Mouse (Mus musculus) embryonic facial prominence, embryonic 11.5 days (tissue): Measurements from ENCODE around the gene Oprd1. TPM values are rescaled to one million over a fixed set of nuclear protein-coding genes. Genes with fewer than 3 reads are reported as not detected.

Source experiments
- ATAC-seq: fragments of 200-750 bp; cut with Nextera tagmentation; replicated peaks from 2 replicates; pipeline ENCODE4 v1.8.0; 2017; ENCODE audit warnings: low read depth; ENCODE audit not compliant: insufficient number of reproducible peaks, low FRiP score, low TSS enrichment
- DNase-seq: peaks from one replicate; pipeline ENCODE4 v3.0.0-alpha.2; 2015; ENCODE audit warnings: low spot score
- H3K27ac ChIP-seq: fragments of 300-500 bp; sonication (generic); replicated peaks from 2 replicates; pipeline ENCODE4 v1.5.1; 2014; ENCODE audit warnings: mild to moderate bottlenecking, low read depth, low read length, control low read depth
- H3K27me3 ChIP-seq: fragments of 300-500 bp; sonication (generic); 2 replicates; pipeline ENCODE4 v1.6.1; 2014; ENCODE audit warnings: mild to moderate bottlenecking, low read length, moderate library complexity, mixed read lengths; ENCODE audit not compliant: control insufficient read depth, insufficient read depth
- H3K36me3 ChIP-seq: fragments of 300-500 bp; sonication (generic); replicated peaks from 2 replicates; pipeline ENCODE4 v1.6.1; 2014; ENCODE audit warnings: low read depth, mild to moderate bottlenecking, low read length, moderate library complexity, mixed read lengths; ENCODE audit not compliant: control insufficient read depth, insufficient read depth
- H3K4me1 ChIP-seq: fragments of 300-500 bp; sonication (generic); 2 replicates; pipeline ENCODE4 v1.6.1; 2014; ENCODE audit warnings: low read length, mixed read lengths; ENCODE audit not compliant: control insufficient read depth, insufficient read depth
- H3K4me2 ChIP-seq: fragments of 300-500 bp; sonication (generic); 2 replicates; pipeline ENCODE4 v1.6.1; 2014; ENCODE audit warnings: low read depth, mild to moderate bottlenecking, control low read depth, low read length, moderate library complexity
- H3K4me3 ChIP-seq: fragments of 300-500 bp; sonication (generic); 2 replicates; pipeline ENCODE4 v1.5.1; 2014; ENCODE audit warnings: low read depth, low read length, control low read depth
- H3K9ac ChIP-seq: fragments of 300-500 bp; sonication (generic); replicated peaks from 2 replicates; pipeline ENCODE4 v1.6.1; 2014; ENCODE audit warnings: mild to moderate bottlenecking, control low read depth, low read length
- H3K9me3 ChIP-seq: fragments of 300-500 bp; sonication (generic); replicated peaks from 2 replicates; pipeline ENCODE4 v1.6.1; 2016; ENCODE audit warnings: mild to moderate bottlenecking, low read length, inconsistent platforms, mixed read lengths; ENCODE audit not compliant: control insufficient read depth
- WGBS: fragments of 180-500 bp; shearing (Covaris S2); extraction: QIAGEN DNeasy Blood & Tissue Kit; methylation state at CpG from one replicate; pipeline ENCODE4 v1.1.7; 2014; 5-methylcytosine and 5-hydroxymethylcytosine counted together
- polyA plus RNA-seq: library from polyadenylated mRNA; unstranded; fragments of >200 nt; fragmentation: Nextera tagmentation; extraction: Ambion mirVana; gene quantifications from 2 replicates; pipeline ENCODE4 v1.2.1, GENCODE M21; 2014

Gene Oprd1
- polyA plus RNA-seq, 1 experiment from 2014 or later = 0.18 TPM

GRCm38 (mm10) chr4:132132297-132132696 lies 12.0 kb downstream of the Oprd1 start:
- Histone ChIP-seq H3K9ac (no peak overlapping the region), H3K27me3 (no peaks in the 10 kb centered on the region), H3K4me3 (no peak overlapping the region), H3K4me1 (no peaks in the 10 kb centered on the region), H3K36me3 (no peaks in the 10 kb centered on the region), H3K9me3 (no peaks in the 10 kb centered on the region), H3K27ac (no peak overlapping the region), H3K4me2 (no peak overlapping the region)
- no peak for ATAC-seq
- no peak for DNase-seq
- WGBS = 82% methylated on average over 7 of the region's 7 CpGs

- no peaks in the 10 kb centered on the region for H3K9me3 ChIP-seq
- 92% methylated on average over 7 of the region's 7 CpGs for WGBS
Observed at GRCm38 (mm10) chr4:132131790-132132189, 12.5 kb downstream of the Oprd1 start.

DNA sequence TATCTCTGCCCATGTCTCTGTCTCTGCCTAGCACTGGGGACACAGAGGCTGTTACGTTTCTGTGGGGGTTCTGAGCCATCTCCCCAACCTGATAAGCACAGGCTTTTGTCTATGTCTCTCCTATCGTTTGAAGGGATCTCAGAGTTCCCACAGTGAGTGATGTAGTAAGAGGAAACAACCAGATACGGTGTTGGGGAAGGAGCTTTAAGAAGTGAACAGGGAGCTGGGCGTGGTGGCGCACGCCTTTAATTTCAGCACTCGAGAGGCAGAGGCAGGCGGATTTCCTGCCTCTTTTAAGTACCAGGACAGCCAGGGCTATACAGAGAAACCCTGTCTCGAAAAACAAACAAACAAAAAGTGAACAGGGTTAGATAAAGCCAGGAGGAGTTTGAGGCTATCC lies 13.2 kb downstream of the Oprd1 start:
- Histone ChIP-seq H3K27ac (no peak overlapping the region), H3K4me3 (no peak overlapping the region), H3K4me2 (no peak overlapping the region), H3K27me3 (no peaks in the 10 kb centered on the region), H3K9ac (no peak overlapping the region), H3K9me3 (no peaks in the 10 kb centered on the region), H3K36me3 (no peaks in the 10 kb centered on the region), H3K4me1 (no peaks in the 10 kb centered on the region)
- DNase-seq (no peak), ATAC-seq (no peak)
- 90% methylated on average over 9 of the region's 9 CpGs for WGBS

More at GRCm38 (mm10) chr4:132131790-132132189, 12.5 kb downstream of the Oprd1 start:
- H3K27me3 ChIP-seq = no peaks in the 10 kb centered on the region
- H3K9ac ChIP-seq = no peak overlapping the region
- no peaks in the 10 kb centered on the region for H3K4me1 ChIP-seq
- no peak overlapping the region for H3K4me2 ChIP-seq
- no peak overlapping the region for H3K27ac ChIP-seq
- no peak for DNase-seq
- no peaks in the 10 kb centered on the region for H3K36me3 ChIP-seq
- H3K4me3 ChIP-seq = no peak overlapping the region
- ATAC-seq = no peak

DNA sequence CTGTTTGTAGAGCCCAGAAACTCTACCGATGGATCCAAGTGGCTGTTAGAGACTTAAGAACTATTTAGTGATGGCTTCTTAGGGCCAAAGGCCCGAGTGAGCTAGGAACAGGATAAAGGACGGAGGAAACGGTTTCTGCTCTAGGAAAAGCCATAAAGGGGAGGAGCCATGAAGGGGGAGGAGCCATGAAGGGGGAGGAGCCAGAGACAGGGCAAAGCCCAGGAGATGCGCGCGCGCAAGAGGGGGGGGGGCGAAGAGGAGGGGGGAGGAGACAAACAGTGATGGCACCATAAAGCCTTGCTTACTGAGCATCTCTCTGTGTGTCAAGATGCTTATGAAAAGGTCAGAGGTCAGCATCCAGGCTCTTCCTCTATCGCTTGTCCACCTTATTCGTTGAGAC lies 13.6 kb downstream of the Oprd1 start:
- Histone ChIP-seq H3K27ac (no peak overlapping the region), H3K4me1 (no peaks in the 10 kb centered on the region), H3K27me3 (no peaks in the 10 kb centered on the region), H3K9ac (no peak overlapping the region), H3K4me2 (no peak overlapping the region), H3K4me3 (no peak overlapping the region), H3K9me3 (no peaks in the 10 kb centered on the region), H3K36me3 (no peaks in the 10 kb centered on the region)
- 72% methylated on average over 11 of the region's 11 CpGs for WGBS
- DNase-seq = no peak
- no peak for ATAC-seq

- Histone ChIP-seq H3K27me3 (no peaks in the 10 kb centered on the region), H3K4me2 (no peak overlapping the region), H3K36me3 (no peaks in the 10 kb centered on the region), H3K9ac (no peak overlapping the region), H3K4me1 (no peaks in the 10 kb centered on the region), H3K27ac (no peak overlapping the region), H3K4me3 (no peak overlapping the region), H3K9me3 (no peaks in the 10 kb centered on the region)
- no peak for ATAC-seq
- DNase-seq = no peak
- WGBS = 75% methylated on average over 2 of the region's 2 CpGs
Observed at GRCm38 (mm10) chr4:132130134-132130533, 14.2 kb downstream of the Oprd1 start.

- no peak overlapping the region for H3K27ac ChIP-seq
- no peaks in the 10 kb centered on the region for H3K36me3 ChIP-seq
- no peaks in the 10 kb centered on the region for H3K27me3 ChIP-seq
- no peak overlapping the region for H3K4me2 ChIP-seq
- H3K9ac ChIP-seq = no peak overlapping the region
- no peak for DNase-seq
- WGBS = 34% methylated on average over 6 of the region's 6 CpGs
- no peak for ATAC-seq
- H3K9me3 ChIP-seq = no peaks in the 10 kb centered on the region
- H3K4me1 ChIP-seq = no peaks in the 10 kb centered on the region
- no peak overlapping the region for H3K4me3 ChIP-seq
Observed at GRCm38 (mm10) chr4:132128997-132129636, 15.2 kb downstream of the Oprd1 start.

DNA sequence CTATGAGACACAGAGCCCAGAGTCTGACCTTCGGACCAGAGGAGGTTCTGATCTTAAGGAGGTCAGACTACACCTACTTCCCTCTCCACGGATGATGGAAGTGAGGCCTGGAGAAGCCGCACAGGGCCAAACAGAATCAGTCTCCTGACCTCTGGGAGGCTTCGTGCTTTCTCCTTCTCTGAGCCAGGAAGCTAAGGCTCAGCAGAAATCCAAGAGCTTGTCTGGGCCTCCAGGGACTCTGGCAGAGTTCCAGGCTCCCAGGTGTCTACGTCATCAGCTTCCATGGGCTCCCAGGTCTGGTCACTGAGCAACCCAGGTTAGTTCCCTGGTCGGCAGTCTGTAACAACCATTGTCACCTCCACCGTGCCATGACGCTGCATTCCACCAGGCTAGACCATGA lies 17.2 kb downstream of the Oprd1 start:
- Histone ChIP-seq H3K4me2 (no peak overlapping the region), H3K27me3 (no peaks in the 10 kb centered on the region), H3K27ac (no peak overlapping the region), H3K4me1 (no peaks in the 10 kb centered on the region), H3K4me3 (no peak overlapping the region), H3K9me3 (no peaks in the 10 kb centered on the region), H3K9ac (no peak overlapping the region), H3K36me3 (no peaks in the 10 kb centered on the region)
- DNase-seq (no peak), ATAC-seq (no peak)
- 86% methylated on average over 8 of the region's 8 CpGs for WGBS

DNA sequence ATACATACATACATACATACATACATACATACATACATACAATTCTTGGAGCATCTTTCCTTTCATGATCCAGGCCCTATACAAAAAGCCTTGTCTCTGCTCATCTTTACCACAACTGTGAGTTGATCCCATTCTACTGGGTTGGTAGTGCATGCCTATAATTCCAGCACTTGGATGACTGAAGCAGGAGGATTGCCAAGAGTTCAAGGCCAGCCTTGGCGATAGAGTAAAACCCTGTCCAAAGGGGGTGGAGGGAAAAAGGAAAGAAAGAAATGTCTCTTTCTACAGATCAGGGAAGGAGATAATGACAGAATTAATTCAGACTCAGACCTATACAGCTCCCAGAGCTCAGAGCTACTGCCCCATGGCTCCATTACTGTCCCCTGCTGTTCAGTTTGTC lies 21.1 kb downstream of the Oprd1 start:
- Histone ChIP-seq H3K27me3 (no peaks in the 10 kb centered on the region), H3K4me3 (no peak overlapping the region), H3K27ac (no peak overlapping the region), H3K4me1 (no peaks in the 10 kb centered on the region), H3K9ac (no peak overlapping the region), H3K4me2 (no peak overlapping the region), H3K36me3 (no peaks in the 10 kb centered on the region), H3K9me3 (no peaks in the 10 kb centered on the region)
- DNase-seq (no peak), ATAC-seq (no peak)
- 100% methylated on average over 1 of the region's 1 CpGs for WGBS
